Mouse (Mus musculus): ENCODE results near the gene Prkag1.

Prkag1 gene

DNA sequence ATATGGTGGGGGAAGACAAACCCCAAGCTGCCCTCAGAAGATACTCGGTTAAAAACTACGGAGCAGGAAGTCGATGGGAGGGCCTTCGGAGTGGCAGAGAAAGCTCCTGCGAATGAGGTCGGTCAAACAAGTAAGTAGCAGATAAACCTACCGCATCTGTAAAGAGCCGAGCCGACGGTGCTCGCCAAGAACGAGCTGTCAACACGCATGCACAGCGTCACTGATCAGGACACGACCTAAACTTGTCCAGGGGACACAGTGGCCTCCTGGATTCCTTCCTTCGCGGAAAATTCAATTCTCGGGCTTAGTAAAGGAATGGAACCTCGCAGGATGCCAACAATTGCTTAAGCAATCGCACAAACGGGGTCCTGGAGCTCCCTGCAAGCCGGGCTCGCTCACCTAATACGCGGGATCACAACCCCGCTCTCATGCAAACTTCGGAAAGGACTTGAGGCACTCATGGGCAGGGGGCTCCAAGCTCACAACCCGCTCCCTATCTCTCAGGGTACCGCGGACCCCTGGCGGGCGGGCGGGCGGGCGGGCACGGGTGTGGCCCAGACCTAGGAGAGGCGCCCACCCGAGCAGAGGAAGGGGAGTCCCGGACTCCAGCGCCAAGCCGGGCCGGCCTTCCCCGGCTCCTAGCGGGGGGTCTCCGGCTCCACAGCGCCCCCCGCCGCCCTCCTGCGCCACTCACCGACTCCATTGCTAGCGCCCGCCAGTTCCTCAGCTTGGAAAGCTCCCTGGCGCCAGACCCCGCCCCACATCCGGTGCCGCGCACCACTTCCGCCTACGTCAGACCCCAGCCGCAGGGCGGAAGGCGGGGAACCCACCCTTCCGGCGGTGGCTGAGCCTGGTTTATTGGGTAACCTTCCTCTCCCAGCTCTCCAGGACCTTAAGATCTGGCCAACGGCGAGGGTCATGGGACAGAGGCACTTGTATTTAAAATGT lies at the start of gene Prkag1:
Gene Prkag1, minus strand, starts transcription at position 786 of the 948 bp plus-strand sequence.
- peak; percentile 96 for DNase-seq (ENCODE audit: low spot score)

DNA sequence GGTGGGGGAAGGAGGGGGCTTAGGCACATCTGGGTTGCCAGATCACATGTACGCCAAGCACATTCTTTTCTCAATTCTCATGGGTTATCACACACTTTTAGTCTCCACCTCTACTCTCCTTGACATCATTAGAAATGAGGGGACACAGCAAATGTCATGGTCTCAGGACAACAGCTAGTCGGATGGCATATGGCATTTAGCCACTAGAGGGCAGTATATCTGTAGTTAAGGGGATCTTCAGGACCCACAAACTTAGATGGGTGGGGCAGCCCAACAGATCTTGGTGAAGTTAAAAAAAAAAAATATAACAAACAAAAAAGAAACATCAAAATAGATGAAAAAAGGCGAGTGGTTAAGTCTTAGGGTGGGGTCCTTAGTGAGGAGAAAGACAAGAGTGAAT lies 46.0 kb upstream of the Prkag1 start:
- peak; percentile 65 for DNase-seq (ENCODE audit: low spot score)

DNA sequence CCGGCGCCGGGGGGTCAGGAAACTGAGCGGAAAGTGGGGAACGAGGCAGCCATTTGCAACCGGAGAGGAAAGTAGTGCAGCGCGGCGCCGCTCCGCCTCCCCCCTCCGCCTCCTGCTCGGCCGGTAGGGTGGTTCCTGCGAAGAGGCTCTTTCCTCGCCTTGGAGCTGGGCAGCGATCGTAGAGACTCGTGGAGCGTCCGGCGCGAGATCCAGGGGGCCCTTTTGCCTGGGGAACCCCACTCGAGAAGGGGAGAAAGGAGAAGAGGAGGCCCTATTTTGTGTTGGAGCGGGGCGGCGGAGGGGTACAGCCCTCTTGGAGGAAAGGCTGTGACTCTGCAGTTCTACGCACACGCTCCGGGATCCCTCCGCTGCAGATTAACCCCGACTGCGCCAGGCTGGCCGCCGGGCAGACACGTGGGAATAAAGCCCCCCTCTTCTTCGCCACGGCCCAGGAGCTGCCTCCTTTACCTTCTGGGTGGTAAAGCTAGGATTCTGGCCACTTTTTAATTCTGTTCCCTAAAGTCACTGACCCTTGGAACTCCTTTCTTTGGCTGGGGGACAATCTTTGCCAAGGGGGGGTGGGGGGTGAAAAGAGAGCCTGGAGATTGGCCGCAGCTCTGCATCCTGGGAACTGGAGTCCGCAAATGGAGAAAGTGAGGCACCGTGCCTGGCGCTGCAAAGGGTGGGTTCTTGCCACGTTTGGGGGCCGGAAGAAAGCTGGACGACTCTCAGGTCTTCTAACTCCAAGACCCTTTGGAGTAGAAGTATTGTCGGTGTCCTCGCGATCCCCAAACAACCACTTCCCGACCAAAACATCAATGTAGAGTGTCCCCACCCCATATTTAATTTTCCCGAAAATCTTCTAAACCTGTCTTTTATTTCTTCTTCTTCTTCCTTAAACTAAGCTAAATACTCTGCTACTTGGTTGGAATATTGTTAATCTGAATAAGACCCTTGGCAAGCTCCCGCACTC lies 40.9 kb upstream of the Prkag1 start:
- DNase-seq (ENCODE audit: low spot score), result peak; percentile 82

DNA sequence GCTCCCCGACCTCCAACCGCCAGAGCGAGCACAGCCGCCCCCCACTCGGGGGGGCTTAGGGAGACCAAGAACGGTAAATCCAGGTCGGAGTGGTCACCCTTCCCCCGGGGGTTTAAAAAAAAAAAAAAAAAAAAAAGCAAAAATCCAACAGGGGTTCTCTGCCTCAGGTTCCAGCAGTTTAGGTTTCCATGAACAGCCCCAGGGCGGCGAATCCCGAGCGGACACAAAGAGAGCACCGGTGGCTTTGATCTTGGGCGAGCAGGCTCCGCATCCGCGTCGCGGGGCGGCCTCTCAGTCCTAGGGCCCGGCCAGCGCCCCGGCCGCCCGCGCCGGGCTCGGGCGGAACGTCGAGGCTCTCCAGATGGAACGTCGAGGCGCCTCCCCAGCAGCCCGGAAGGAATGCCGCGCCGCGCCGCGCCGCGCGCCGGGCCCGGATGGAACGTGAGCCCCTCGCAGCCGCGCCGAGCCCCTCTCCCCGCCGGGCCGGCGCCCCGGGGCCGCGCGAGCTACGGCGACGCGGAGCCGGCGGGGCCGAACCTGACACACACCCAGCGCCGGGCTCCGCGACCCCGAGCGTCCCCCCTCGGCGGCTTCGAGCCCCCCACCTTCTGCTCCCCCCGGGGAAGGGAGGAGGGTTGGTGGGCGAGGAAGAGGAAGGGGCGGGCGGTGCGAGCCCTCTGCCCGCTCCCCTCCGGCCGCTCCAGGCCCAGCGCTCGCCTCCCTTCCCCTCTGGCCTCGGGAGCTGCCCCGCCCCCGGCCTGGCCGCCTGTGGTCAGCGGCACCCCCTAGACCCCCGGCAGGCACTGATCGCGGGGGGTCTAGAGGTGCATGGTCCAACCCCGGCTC lies 40.0 kb upstream of the Prkag1 start, which contains the start of gene Kmt2d:
Gene Kmt2d, minus strand, starts transcription at position 135 of the 846 bp plus-strand sequence.
- no peak for DNase-seq (ENCODE audit: low spot score)

DNA sequence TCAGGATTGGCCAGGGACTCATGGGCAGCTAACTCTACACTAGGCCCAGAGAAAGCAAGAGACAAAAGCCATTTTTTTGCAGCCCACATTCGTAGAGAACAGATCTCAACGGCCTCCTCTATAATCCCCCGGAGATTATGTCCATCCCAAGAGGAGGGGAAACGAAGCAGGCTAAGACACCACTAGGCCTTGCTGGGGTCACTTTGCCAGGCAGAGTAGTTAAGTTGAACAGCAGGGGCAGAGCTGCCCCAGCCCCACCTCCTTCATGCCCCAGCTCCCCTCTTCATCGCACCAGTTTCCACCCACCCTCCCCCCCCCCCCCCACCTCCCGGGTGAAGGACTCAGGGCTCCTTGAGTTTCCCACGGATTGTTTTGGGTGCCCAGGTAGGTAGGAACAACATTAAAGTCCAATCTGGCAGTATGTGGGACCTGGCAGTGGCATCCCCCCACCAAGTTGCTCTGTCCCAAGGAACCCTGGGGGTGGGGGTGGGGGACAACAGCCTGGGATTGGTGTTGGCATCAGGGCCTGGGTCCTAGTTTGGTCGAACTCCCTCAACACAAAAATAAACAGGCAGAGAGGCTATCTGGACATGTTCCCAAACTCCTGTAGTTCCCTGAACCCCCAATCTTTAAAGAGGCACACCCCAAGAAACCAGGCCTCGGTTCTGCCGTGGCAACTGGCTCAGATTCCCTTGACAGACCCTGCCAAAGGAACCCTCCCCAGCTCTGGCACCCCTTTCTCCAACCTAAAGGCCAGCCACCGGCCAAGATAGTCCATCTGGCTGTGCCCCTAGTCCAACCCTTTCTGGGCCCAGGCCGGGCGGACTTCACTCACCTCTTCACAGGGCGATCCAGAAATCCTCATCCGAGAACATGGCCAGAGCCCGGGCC lies 39.1 kb upstream of the Prkag1 start:
- DNase-seq (ENCODE audit: low spot score), result no peak

DNA sequence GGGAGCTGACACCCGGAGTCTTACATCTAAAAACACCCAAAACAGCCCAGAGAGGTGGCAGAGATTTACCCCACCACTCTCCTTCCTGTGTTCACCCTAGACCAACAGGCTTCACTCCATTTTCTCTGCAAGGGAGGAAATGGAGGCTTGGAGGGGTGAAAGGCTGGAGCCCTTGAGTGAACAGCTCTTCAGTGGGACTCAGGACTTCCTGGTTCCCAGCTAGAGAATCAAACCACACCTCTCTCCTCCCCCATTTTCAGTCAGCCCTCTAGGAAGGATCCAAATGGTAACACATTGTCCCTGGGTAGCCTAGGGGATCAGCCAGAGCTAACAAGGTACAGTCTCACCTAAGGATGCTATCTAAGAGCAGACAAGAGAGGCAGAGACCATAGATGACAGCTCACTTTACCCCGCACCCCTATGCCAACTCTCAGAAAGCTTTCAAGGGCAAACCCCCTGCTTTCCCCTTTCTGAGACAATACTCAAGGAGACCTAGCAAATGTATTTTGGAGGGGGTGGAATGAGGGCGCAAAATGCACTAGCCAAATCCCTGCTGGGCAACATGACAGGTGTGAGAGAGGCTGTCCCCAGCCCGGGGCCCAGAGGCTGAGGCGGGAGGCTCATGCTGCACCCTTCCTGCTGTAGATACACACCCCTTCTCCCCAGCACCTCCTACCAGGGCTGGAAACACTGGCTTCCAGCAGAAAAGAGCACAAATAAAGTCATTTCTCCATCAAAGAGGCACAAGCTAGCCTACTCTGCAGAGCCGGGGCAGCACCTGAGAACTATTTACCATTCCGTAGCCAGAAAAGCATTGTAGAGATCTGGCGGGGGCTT lies 38.2 kb upstream of the Prkag1 start:
- no peak for DNase-seq (ENCODE audit: low spot score)

DNA sequence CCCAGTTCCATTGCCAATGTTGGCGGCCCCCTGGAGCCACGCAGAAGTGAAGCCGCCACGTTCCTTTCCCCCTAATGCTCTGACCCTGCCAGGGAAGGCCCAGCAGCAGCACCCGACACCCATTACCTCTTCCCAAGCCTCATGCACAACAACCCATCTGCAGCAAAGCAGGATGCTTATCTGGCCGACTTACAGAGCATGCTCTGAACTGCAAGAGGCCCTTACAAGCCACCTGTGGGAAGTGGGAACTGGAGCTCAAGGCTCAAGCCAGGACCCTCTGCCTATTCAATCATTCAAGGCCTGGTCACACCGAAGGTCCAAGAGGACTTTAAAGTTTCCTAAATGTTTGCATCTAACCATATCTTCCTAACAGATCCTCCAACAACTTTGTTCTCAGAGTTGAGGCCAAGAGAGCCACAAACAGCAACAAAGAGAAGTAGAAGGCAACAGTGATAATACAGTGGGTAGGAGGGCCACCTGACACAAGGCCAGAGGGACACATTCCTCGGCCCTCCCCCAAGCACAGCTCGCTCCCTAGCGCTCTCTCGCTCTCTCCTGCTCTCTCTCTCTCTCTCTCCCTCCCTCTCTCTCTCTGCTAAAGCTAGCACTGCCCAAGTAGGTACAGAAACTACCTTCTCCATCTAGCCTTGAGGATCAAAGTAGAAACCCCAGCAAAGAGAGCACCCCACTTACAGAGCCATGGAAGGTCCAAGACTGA lies 37.2 kb upstream of the Prkag1 start:
- DNase-seq (ENCODE audit: low spot score), result no peak

DNA sequence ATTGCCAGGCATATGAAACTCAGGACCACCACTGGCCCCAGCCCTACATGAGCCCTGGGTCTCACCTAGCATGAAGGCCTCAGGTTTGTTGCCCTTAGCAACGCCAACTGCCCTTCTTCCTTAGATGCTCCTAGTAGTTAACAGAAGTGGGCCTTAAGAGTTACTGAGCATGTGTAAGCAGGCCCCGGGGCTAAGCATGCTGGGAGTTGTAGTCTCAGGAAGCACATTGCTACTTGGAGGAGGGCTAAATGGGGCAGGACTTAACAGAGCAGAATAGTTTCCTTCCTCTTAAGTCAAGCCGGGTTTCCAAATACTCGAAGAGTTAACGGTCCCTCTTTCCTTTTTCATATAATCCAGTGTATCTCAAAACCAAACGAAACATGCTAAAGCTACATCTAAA lies 36.0 kb upstream of the Prkag1 start:
- DNase-seq (ENCODE audit: low spot score), result no peak

DNA sequence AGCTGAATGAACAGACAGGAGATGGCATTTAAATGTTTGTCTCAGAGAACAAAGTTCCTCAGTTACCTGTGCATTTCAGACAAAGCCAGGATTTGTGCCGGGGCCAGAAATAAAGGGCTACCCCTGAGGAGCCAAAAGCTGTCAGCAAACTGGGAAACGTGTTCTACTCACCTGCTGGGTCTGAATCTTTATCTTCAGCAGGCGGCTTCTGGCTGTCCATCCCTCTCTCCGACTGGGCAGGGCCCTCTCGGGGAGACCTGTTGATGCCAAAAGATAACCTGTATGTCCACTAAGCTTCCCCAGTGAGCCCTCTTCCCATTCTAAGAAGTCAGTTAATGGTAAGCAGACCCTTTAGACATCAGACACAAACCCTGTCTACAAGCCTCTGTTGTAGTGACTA lies 35.2 kb upstream of the Prkag1 start:
- no peak for DNase-seq (ENCODE audit: low spot score)

DNA sequence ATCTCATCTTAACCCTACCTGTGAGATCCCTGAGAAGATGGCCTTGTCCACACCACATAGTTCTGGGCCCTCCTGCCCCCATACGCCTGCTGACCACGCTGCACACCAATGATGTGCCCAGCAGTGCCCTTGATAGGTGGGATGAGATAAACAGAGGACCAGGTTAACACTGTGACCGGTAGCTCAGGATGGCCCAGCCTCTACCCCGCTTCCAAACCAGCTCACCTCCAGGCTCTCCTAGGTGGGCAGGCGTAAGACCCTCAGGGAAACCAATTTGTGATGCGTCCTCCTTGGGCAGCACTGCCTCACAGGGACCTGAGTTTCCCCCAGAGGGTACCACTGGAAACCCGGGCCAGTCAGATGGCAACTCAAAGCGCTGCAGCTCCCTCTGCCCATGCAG lies 34.5 kb upstream of the Prkag1 start:
- DNase-seq (ENCODE audit: low spot score), result no peak

DNA sequence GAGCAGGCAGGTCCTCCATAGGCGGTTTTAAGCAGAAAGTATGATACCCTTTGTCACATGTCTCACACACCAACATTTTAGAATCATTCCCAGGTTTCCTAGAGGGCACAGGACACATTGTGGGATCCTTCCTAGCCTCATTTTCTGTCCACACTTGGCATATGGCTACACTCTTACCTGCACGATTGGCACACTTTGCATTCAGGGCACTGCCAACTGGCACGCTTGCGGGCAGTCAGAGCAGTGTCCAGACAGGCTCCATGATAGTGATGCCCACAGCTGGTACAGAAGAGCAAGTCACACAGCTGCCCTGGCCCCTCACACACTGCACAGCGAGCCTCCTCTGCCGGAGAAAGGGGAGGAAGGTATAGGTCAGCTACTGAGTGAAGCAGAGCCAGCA lies 33.6 kb upstream of the Prkag1 start:
- no peak for DNase-seq (ENCODE audit: low spot score)

DNA sequence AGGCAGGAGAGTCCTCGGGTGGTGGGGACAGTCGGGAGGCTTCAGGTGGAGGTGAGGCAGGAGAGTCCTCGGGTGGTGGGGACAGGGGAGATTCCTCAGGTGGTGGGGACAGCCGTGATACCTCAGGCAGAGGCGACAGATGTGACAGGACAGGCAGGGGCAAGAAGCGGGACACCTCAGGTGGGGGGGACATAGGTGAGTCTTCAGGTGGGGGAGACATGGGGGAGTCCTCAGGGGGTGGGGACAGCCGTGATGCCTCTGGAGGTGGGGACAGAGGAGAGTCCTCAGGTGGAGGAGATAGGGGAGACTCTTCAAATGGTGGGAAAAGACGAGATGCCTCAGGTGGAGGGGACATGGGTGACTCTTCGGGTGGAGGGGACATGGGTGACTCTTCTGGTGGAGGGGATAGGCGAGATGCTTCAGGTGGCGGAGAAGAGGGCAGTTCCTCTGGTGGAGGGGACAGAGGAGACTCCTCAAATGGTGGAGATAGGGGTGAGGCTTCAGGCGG lies 32.2 kb upstream of the Prkag1 start:
- no peak for DNase-seq (ENCODE audit: low spot score)

DNA sequence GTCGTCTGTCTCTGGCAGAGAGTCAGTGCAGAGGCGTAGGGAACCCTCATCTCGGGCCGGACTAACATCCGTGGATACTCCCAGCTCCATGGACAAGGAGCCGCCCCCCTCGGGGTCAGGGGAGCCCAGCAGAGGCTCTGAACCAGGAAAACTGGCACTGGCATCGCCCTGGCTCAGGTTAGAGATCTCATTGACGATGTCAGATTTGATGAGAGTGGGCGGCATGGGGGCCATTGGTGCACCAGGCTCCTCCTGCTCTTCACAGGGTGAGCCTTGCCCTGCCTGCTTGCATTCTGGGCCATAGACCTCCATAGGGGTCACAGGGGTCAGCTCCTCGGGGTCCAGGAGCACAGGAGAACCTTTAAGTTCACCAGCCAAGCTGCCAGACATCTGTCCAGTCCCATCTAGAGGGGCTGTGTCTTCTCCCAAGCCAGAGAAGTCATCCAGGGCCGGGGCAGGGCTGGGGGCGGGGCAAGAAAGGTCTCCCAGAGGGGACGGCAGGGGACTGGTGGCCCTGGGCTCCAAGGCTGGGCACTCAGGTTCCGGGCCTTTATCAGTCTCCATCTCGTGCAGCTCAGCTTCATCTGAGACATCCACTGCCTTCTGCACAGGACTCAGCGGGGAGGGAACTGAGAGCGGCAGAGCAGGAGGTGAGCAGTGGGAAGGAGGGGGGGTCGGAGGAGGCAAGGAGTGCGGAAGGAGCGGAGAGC lies 30.5 kb upstream of the Prkag1 start:
- no peak for DNase-seq (ENCODE audit: low spot score)

DNA sequence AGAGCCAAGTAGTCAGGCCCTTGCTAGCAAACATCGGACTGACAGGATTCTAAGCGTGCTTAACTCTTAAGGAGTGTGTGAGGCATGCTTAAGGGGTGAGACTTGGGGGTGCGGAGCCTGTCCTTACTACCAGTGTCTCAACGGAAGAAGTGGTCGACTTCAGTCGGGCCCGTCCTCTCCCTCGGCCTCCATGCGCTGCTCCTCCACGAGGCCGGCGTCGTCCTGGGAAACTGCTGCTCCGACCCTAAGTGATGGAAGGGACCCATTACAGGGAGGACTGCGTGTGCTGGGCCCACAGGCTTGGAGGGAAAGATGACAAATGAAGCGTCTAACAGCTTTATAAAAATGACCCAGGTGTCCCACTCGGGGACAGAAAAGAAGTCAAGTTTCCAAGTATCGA lies 29.6 kb upstream of the Prkag1 start:
- DNase-seq (ENCODE audit: low spot score), result no peak

DNA sequence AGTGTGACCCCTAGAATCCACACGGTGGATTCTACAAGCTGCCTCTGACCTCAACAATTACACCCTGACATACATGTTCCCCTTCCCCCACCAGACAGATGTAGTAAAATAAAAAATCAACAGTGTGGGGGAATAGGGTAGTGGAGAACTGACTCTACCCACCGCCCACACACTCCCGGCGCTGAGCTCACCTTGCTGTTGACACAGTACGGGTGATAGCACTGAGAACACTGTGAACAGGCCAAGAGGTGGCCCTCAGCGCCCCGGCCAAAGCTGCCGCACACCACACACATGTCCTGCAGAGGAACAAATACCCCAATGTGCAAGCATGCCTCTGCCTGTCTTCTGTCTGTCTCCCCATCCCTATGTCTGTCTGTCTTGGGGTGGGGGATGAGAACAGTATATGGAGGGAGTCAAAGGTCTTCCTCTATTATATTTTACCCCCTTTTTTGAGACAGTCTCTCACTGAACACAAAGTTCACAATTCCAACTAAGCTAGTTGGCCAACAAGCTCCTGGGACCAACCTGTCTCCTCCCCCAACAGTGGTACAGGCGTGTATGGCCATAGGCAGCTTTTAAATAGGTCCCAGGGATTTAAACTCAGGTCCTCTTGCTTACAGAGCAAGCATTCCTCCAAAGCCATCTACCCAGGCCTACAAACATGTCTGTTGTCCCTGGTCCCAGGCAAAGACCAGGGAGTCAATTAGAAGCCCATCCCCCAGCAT lies 28.2 kb upstream of the Prkag1 start:
- no peak for DNase-seq (ENCODE audit: low spot score)

DNA sequence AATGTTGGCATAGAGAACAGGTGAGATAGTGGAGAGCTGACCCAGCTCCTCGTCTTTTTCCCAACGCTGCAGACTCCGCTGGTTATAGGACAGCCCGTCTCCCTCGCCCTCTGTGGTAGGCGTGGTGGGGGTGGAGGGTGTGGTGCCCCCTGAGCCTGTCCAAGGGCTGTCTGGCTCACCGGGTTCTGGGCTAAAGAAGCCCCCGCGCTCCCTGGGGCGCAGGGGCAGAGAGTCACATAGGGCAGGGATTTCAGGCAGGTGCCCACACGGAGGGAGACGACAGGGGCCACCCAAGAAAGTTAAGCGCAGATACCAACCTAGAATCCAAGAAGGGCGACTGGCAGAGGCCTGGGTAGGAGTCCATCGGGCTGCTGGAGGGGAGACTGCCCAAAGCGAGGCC lies 22.9 kb upstream of the Prkag1 start:
- no peak for DNase-seq (ENCODE audit: low spot score)

DNA sequence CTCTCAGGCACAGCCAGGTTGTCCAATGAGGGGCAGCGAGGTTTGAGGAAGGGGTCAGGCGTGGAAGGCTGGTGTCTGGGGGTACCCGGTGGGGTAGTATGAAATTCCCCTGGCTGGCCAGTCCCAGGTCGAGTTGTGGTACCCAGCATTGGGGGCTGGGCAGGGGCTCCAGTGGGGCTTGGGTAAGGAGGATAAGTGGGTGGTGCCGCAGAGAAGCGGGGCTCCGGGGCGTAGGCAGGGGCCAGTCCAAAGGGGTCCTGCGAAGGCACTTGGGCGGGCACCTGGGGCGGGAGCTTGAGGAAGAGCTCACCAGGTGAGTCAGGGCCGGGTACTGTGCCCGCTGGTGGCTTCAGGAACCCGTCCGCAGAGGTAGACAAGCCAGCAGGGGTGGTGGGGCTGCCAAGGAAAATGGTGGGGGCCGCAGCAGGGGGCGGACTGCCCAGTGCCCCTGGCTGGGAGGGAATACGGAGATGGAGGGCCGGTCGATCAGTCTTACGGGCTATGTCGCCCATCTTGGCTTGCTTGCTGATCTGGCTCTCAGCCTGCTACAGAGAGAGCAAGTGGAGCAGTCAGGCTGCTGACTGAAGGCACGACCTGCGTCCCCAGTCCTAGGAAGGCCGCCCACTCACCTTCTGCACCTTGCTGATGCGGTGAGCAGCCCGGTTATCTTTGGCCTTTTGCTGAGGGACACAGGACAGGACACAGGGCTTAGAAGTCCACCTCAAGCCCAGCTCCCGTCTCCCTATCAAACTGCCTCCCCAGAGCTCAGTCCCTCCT lies 22.0 kb upstream of the Prkag1 start:
- no peak for DNase-seq (ENCODE audit: low spot score)
